ENCODE assay signal across 7 mouse cellular contexts in genomic region chr10:42637183-42637788, GRCm38 (mm10). TPM values are rescaled to one million over a fixed set of nuclear protein-coding genes. Genes with fewer than 3 reads are reported as not detected.
DNase-seq lines count a peak whose midpoint lies in the region; ATAC-seq and TF ChIP-seq lines count a peak whose summit lies in the region.

No protein-coding gene starts in this region.

- TF ChIP-seq POLR2A in CH12.LX (IDR thresholded peaks at IDR 0.05; ENCODE audit: low read depth, low read length), result no peak

- dilution Hi-C loops in CH12.LX (cut with MboI; ENCODE audit: extremely low pct_ligation_motif_present, extremely low pct_unique_long_range_greater_than_20kb, low sequenced_read_pairs), result no loop called here

- no peak overlapping the region for H3K27ac ChIP-seq in CH12.LX (ENCODE audit: insufficient read depth, low read depth)
- H3K27ac ChIP-seq in heart, embryonic 12.5 days (ENCODE audit: poor library complexity, severe bottlenecking), result no peak overlapping the region
- H3K27ac ChIP-seq in kidney, embryonic 14.5 days (ENCODE audit: low read depth, low read length), result no peak overlapping the region
- no peak overlapping the region for H3K27ac ChIP-seq in liver, embryonic 16.5 days (ENCODE audit: low read length)
- no peak overlapping the region for H3K27ac ChIP-seq in neural tube, embryonic 15.5 days (replicated peaks)

- 5% methylated on average over 18 of the region's 18 CpGs for WGBS in heart, embryonic 12.5 days
- WGBS in kidney, embryonic 14.5 days, result 5% methylated on average over 18 of the region's 18 CpGs
- WGBS in liver, embryonic 16.5 days (ENCODE audit: insufficient replicate concordance), result 4% methylated on average over 18 of the region's 18 CpGs
- 4% methylated on average over 18 of the region's 18 CpGs for WGBS in neural tube, embryonic 15.5 days

- no peak for ATAC-seq in heart, embryonic 12.5 days (ENCODE audit: insufficient number of reproducible peaks, low FRiP score)
- peak; percentile 33; the same call in 1 of the 2 replicates for ATAC-seq in kidney, embryonic 14.5 days (ENCODE audit: low FRiP score, low TSS enrichment)
- no peak for ATAC-seq in liver, embryonic 16.5 days (ENCODE audit: low read depth)
- no peak for ATAC-seq in neural tube, embryonic 15.5 days (ENCODE audit: low FRiP score)

- no peak for TF ChIP-seq EP300 in CH12.LX (IDR thresholded peaks at IDR 0.05; ENCODE audit: low read length)

- peaks cover 4 to 7% of the 10 kb centered on the region in 2 experiments; a peak in 1 of 4 replicates for H3K4me1 ChIP-seq in CH12.LX (ENCODE audit: control insufficient read depth in 1 of 2, insufficient read depth in 2 of 2)
- peaks cover 34% of the 10 kb centered on the region for H3K4me1 ChIP-seq in heart, embryonic 12.5 days (replicated peaks)
- peaks cover 11% of the 10 kb centered on the region; the same call in 1 of the 2 replicates for H3K4me1 ChIP-seq in kidney, embryonic 14.5 days (ENCODE audit: control insufficient read depth, insufficient read depth, low read length)
- peaks cover 4% of the 10 kb centered on the region; the same call in 1 of the 2 replicates for H3K4me1 ChIP-seq in liver, embryonic 16.5 days (ENCODE audit: control insufficient read depth, low read depth, low read length)
- H3K4me1 ChIP-seq in neural tube, embryonic 15.5 days, result peaks cover 28% of the 10 kb centered on the region

- no peak overlapping the region for H3K4me2 ChIP-seq in CH12.LX (ENCODE audit: insufficient read depth, low read depth, poor library complexity, severe bottlenecking)
- peak overlapping the region; percentile 62 for H3K4me2 ChIP-seq in heart, embryonic 12.5 days
- no peak overlapping the region for H3K4me2 ChIP-seq in kidney, embryonic 14.5 days (replicated peaks; ENCODE audit: low read depth, low read length)
- H3K4me2 ChIP-seq in liver, embryonic 16.5 days (ENCODE audit: low read depth, low read length), result peak overlapping the region; percentile 17
- peak overlapping the region; percentile 40; the same call in 1 of the 2 replicates for H3K4me2 ChIP-seq in neural tube, embryonic 15.5 days

- no peaks in the 10 kb centered on the region for H3K27me3 ChIP-seq in CH12.LX (replicated peaks)
- peaks cover 61% of the 10 kb centered on the region for H3K27me3 ChIP-seq in heart, embryonic 12.5 days (replicated peaks)
- H3K27me3 ChIP-seq in kidney, embryonic 14.5 days (ENCODE audit: control insufficient read depth, insufficient read depth, low read length), result peaks cover 54% of the 10 kb centered on the region
- H3K27me3 ChIP-seq in liver, embryonic 16.5 days (ENCODE audit: control insufficient read depth, insufficient read depth, low read depth, low read length), result peaks cover 57% of the 10 kb centered on the region
- peaks cover 61% of the 10 kb centered on the region for H3K27me3 ChIP-seq in neural tube, embryonic 15.5 days (replicated peaks)

- peak; percentile 60 for TF ChIP-seq RAD21 in CH12.LX (IDR thresholded peaks at IDR 0.05; ENCODE audit: low read depth, low read length)

- H3K79me2 ChIP-seq in CH12.LX (replicated peaks; ENCODE audit: control insufficient read depth, extremely low read depth, insufficient read depth, poor library complexity, severe bottlenecking), result no peaks in the 10 kb centered on the region

- TF ChIP-seq CTCF in CH12.LX (conservative IDR thresholded peaks at IDR 0.05 in 1 of 2, IDR thresholded peaks at IDR 0.05 in 1 of 2; ENCODE audit: low read depth in 2 of 2, low read length in 2 of 2), result peak; percentile 45 to 81; a peak in 3 of 4 replicates

- H3K36me3 ChIP-seq in CH12.LX (replicated peaks in 1 of 2; ENCODE audit: control insufficient read depth in 1 of 2, insufficient read depth in 1 of 2, low read length in 1 of 2), result no peaks in the 10 kb centered on the region
- H3K36me3 ChIP-seq in heart, embryonic 12.5 days, result no peaks in the 10 kb centered on the region
- H3K36me3 ChIP-seq in kidney, embryonic 14.5 days (ENCODE audit: control insufficient read depth, insufficient read depth, low read length), result no peaks in the 10 kb centered on the region
- H3K36me3 ChIP-seq in liver, embryonic 16.5 days (ENCODE audit: control insufficient read depth, insufficient read depth), result no peaks in the 10 kb centered on the region
- H3K36me3 ChIP-seq in neural tube, embryonic 15.5 days, result no peaks in the 10 kb centered on the region

- H3K9ac ChIP-seq in CH12.LX (ENCODE audit: insufficient read depth, low read depth), result no peak overlapping the region
- no peak overlapping the region for H3K9ac ChIP-seq in heart, embryonic 12.5 days
- no peak overlapping the region for H3K9ac ChIP-seq in kidney, embryonic 14.5 days (ENCODE audit: low read depth, low read length)
- no peak overlapping the region for H3K9ac ChIP-seq in liver, embryonic 16.5 days (ENCODE audit: low read depth, low read length)
- no peak overlapping the region for H3K9ac ChIP-seq in neural tube, embryonic 15.5 days (replicated peaks)

- DNase-seq in CH12.LX (ENCODE audit: extremely low read depth), result peak; percentile 65
- DNase-seq in T-cell, adult 2 months (ENCODE audit: low spot score), result peak; percentile 35
- DNase-seq in embryo, embryonic 11 days, result peak; percentile 90

- H3K4me3 ChIP-seq in CH12.LX (replicated peaks in 1 of 3; ENCODE audit: low read depth in 2 of 3, low read length in 2 of 3, poor library complexity in 1 of 3), result no peak overlapping the region
- H3K4me3 ChIP-seq in heart, embryonic 12.5 days, result peak overlapping the region; percentile 35
- H3K4me3 ChIP-seq in kidney, embryonic 14.5 days (ENCODE audit: low read length), result peak overlapping the region; percentile 17; the same call in 1 of the 2 replicates
- 0 out of 2 replicates have a peak overlapping the region, but pooled peaks have one; percentile 0 for H3K4me3 ChIP-seq in liver, embryonic 16.5 days (ENCODE audit: low read depth, low read length)
- no peak overlapping the region for H3K4me3 ChIP-seq in neural tube, embryonic 15.5 days (replicated peaks)

- in situ Hi-C loops in CH12.LX (cut with MboI; ENCODE audit: low pct_ligation_motif_present, low pct_unique_long_range_greater_than_20kb, low sequenced_read_pairs), result loop anchor here (10.0 kb wide), 1 partner anchor 332 kb away; no protein-coding TSS in a partner anchor

- no peaks in the 10 kb centered on the region for H3K9me3 ChIP-seq in CH12.LX (replicated peaks; ENCODE audit: low read length)
- no peaks in the 10 kb centered on the region for H3K9me3 ChIP-seq in heart, embryonic 12.5 days (replicated peaks)
- H3K9me3 ChIP-seq in kidney, embryonic 14.5 days (ENCODE audit: control insufficient read depth, low read length), result no peaks in the 10 kb centered on the region
- no peaks in the 10 kb centered on the region for H3K9me3 ChIP-seq in liver, embryonic 16.5 days (replicated peaks; ENCODE audit: control insufficient read depth, low read length)
- no peaks in the 10 kb centered on the region for H3K9me3 ChIP-seq in neural tube, embryonic 15.5 days (replicated peaks)

TF ChIP-seq in CH12.LX, 34 proteins besides CTCF, POLR2A, EP300 and RAD21:
- TF ChIP-seq JUND (conservative IDR thresholded peaks at IDR 0.05; ENCODE audit: low read depth, low read length) (no peak), ZC3H11A (IDR thresholded peaks at IDR 0.05; ENCODE audit: low read depth, low read length) (peak; percentile 14; the same call in 1 of the 2 replicates), SMC3 (IDR thresholded peaks at IDR 0.05; ENCODE audit: low read depth, low read length) (peak; percentile 80), JUN (IDR thresholded peaks at IDR 0.05; ENCODE audit: insufficient read depth, low read depth, low read length) (no peak), ELF1 (IDR thresholded peaks at IDR 0.05; ENCODE audit: low read depth, low read length) (no peak), TBP (conservative IDR thresholded peaks at IDR 0.05; ENCODE audit: low read depth, low read length) (no peak), USF2 (conservative IDR thresholded peaks at IDR 0.05; ENCODE audit: low read depth, low read length) (no peak), ZKSCAN1 (IDR thresholded peaks at IDR 0.05; ENCODE audit: borderline replicate concordance, low read depth, low read length) (no peak), MAZ (IDR thresholded peaks at IDR 0.05; ENCODE audit: low read depth, low read length) (no peak), MAFK (IDR thresholded peaks at IDR 0.05; ENCODE audit: insufficient replicate concordance, low read length) (no peak), MEF2A (IDR thresholded peaks at IDR 0.05; ENCODE audit: borderline replicate concordance, low read depth, low read length) (no peak), IRF4 (IDR thresholded peaks at IDR 0.05; ENCODE audit: low read depth, low read length) (no peak), ETS1 (conservative IDR thresholded peaks at IDR 0.05; ENCODE audit: low read depth, low read length) (no peak), UBTF (IDR thresholded peaks at IDR 0.05; ENCODE audit: low read depth, low read length) (no peak)

RNA-seq across cellular contexts. Expression of gene Ostm1, which starts 53.7 kb away (rescaled TPM):
- total RNA-seq in CH12.LX (2012; rRNA removed) (19.4 TPM in 2 replicates), CH12.LX (2014; rRNA removed) (30.2 and 31.8 TPM in 2 replicates)
- polyA plus RNA-seq in CH12.LX (2012; ENCODE audit: insufficient read length, low read depth), result 17.3 and 19.4 TPM in 2 replicates
- 28.5 and 28.6 TPM in 2 replicates for polyA plus RNA-seq in heart, embryonic 12.5 days (2016; fragmentation: Nextera tagmentation; extraction: Ambion mirVana)
- polyA plus RNA-seq in kidney, embryonic 14.5 days (2014; fragmentation: Nextera tagmentation; extraction: Ambion mirVana), result 8.5 and 12.9 TPM in 2 replicates
- 10.5 and 11.0 TPM in 2 replicates for polyA plus RNA-seq in liver, embryonic 16.5 days (2015; fragmentation: Nextera tagmentation; extraction: Ambion mirVana)
- 33.7 and 36.1 TPM in 2 replicates for polyA plus RNA-seq in neural tube, embryonic 15.5 days (2015; fragmentation: Nextera tagmentation; extraction: Ambion mirVana)

RNA-seq across cellular contexts. Expression of gene Nr2e1, which starts 53.9 kb away (rescaled TPM):
- total RNA-seq in CH12.LX (2012; rRNA removed) (not detected in 2 replicates), CH12.LX (2014; rRNA removed) (not detected in 2 replicates)
- polyA plus RNA-seq in CH12.LX (2012; ENCODE audit: insufficient read length, low read depth), result not detected in 2 replicates
- 0.08 TPM in 1 of 2 replicates, not detected in the other for polyA plus RNA-seq in heart, embryonic 12.5 days (2016; fragmentation: Nextera tagmentation; extraction: Ambion mirVana)
- polyA plus RNA-seq in kidney, embryonic 14.5 days (2014; fragmentation: Nextera tagmentation; extraction: Ambion mirVana), result not detected in 2 replicates
- not detected in 2 replicates for polyA plus RNA-seq in liver, embryonic 16.5 days (2015; fragmentation: Nextera tagmentation; extraction: Ambion mirVana)
- not detected in 2 replicates for polyA plus RNA-seq in neural tube, embryonic 15.5 days (2015; fragmentation: Nextera tagmentation; extraction: Ambion mirVana)

Comparison
In these comparisons a context has a peak if more than half of its experiments do, and no peak if none do; other contexts are left out.
1. DNase-seq: peak in every context shown above with its lines; median percentile 90 in embryo, embryonic 11 days; 65 in CH12.LX; 35 in T-cell, adult 2 months.
2. H3K4me2 ChIP-seq: peak in heart, embryonic 12.5 days (single experiment), liver, embryonic 16.5 days (single experiment) and neural tube, embryonic 15.5 days (single experiment); none in CH12.LX (single experiment) and kidney, embryonic 14.5 days (single experiment).
3. H3K4me3 ChIP-seq: peak in heart, embryonic 12.5 days (single experiment), kidney, embryonic 14.5 days (single experiment) and liver, embryonic 16.5 days (single experiment); none in CH12.LX (0 of 3) and neural tube, embryonic 15.5 days (single experiment).